Mouse (Mus musculus) intestine, postnatal 0 days (tissue): ENCODE measurements around the gene Sept6. TPM values are rescaled to one million over a fixed set of nuclear protein-coding genes. Genes with fewer than 3 reads are reported as not detected.

Experiments used
- ATAC-seq: fragments of 200-750 bp; cut with Nextera tagmentation; 2 replicates; pipeline ENCODE4 v1.8.0; 2017; ENCODE audit warnings: mild to moderate bottlenecking, moderate TSS enrichment, moderate library complexity
- H3K27ac ChIP-seq: fragments of 300-500 bp; sonication (generic); 2 replicates; pipeline ENCODE4 v1.5.1; 2014; ENCODE audit warnings: mild to moderate bottlenecking, low read depth, low read length, moderate library complexity
- H3K27me3 ChIP-seq: fragments of 300-500 bp; sonication (generic); replicated peaks from 2 replicates; pipeline ENCODE4 v1.6.1; 2014; ENCODE audit warnings: low read length, mixed read lengths; ENCODE audit not compliant: control insufficient read depth, insufficient read depth
- H3K36me3 ChIP-seq: fragments of 300-500 bp; sonication (generic); 2 replicates; pipeline ENCODE4 v1.6.1; 2014; ENCODE audit warnings: mild to moderate bottlenecking, moderate library complexity; ENCODE audit not compliant: control insufficient read depth, insufficient read depth
- H3K4me1 ChIP-seq: fragments of 300-500 bp; sonication (generic); replicated peaks from 2 replicates; pipeline ENCODE4 v1.6.1; 2014; ENCODE audit warnings: antibody characterized with exemption, low read length, mixed read lengths; ENCODE audit not compliant: control insufficient read depth, insufficient read depth
- H3K4me2 ChIP-seq: fragments of 300-500 bp; sonication (generic); replicated peaks from 2 replicates; pipeline ENCODE4 v1.6.1; 2014; ENCODE audit warnings: low read depth, mild to moderate bottlenecking, moderate library complexity
- H3K4me3 ChIP-seq: fragments of 300-500 bp; sonication (generic); 2 replicates; pipeline ENCODE4 v1.5.1; 2014; ENCODE audit warnings: low read depth, low read length
- H3K9ac ChIP-seq: fragments of 300-500 bp; sonication (generic); 2 replicates; pipeline ENCODE4 v1.6.1; 2014; ENCODE audit warnings: mild to moderate bottlenecking, low read depth, low read length
- H3K9me3 ChIP-seq: fragments of 300-500 bp; sonication (generic); 2 replicates; pipeline ENCODE4 v1.6.1; 2016; ENCODE audit warnings: mixed run types; ENCODE audit not compliant: control insufficient read depth
- CTCF ChIP-seq: sonication (generic); IDR thresholded peaks from 2 replicates; pipeline ENCODE4 v1.5.1; 2016; ENCODE audit warnings: low read depth, mild to moderate bottlenecking, control low read depth, antibody characterized with exemption, moderate library complexity
- WGBS: fragments of 180-500 bp; shearing (Covaris S2); extraction: QIAGEN DNeasy Blood & Tissue Kit; methylation state at CpG from one replicate; pipeline ENCODE4 v1.1.7; 2014; 5-methylcytosine and 5-hydroxymethylcytosine counted together
- polyA plus RNA-seq: library from polyadenylated mRNA; unstranded; fragments of >200 nt; fragmentation: Nextera tagmentation; extraction: Ambion mirVana; gene quantifications from 2 replicates; pipeline ENCODE4 v1.2.1, GENCODE M21; 2015

Gene Sept6
- polyA plus RNA-seq, 1 experiment from 2014 or later = 5.7 TPM

DNA sequence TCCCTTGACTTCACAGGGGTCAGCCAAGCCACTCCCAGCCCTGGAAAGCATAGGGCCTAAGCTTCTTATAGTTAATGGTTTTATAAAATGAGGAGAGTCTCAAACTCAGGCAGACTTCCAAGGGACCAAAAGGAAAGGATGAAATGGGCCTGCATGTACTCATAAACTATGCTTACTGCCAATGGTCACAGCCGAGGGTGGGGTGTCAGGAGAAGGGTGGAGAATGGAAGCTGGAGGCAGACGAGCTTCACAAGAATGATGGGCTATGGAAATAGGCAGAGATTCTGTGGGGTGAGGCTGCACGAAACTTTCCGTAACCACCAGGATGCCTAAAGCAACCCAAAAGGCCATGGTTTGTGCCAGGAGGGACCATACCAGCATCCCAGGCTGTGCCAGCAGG, 15.3 kb downstream of the Sept6 start:
- H3K9ac ChIP-seq = no peak overlapping the region
- H3K27me3 ChIP-seq = no peaks in the 10 kb centered on the region
- WGBS = 80% methylated on average over 4 of the region's 4 CpGs
- ATAC-seq = no peak
- no peaks in the 10 kb centered on the region for H3K4me1 ChIP-seq
- no peaks in the 10 kb centered on the region for H3K36me3 ChIP-seq
- no peaks in the 10 kb centered on the region for H3K9me3 ChIP-seq
- H3K27ac ChIP-seq = no peak overlapping the region
- TF ChIP-seq CTCF = no peak
- no peak overlapping the region for H3K4me2 ChIP-seq
- no peak overlapping the region for H3K4me3 ChIP-seq

DNA sequence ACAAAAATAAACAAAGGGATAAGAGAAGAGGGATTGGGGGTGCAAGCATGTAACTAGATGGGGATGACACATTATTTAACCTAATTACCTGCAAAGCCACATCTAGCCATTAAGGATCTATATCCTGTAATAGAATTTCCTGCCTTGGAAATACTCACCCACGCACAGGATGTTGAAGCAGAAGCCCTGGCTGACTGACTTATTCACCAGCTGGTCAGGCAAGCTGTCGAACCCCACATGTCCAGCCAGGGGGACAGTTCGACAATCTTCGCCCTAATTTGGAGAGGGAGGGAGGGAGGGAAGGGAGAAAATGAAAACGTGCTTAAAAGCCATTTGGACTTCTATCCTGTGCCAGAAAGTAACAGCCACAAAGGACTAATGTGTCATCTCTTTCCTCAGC, 16.7 kb downstream of the Sept6 start:
- Histone ChIP-seq H3K4me3 (no peak overlapping the region), H3K36me3 (no peaks in the 10 kb centered on the region), H3K27ac (no peak overlapping the region), H3K4me2 (no peak overlapping the region), H3K9me3 (no peaks in the 10 kb centered on the region), H3K4me1 (no peaks in the 10 kb centered on the region), H3K27me3 (no peaks in the 10 kb centered on the region), H3K9ac (no peak overlapping the region)
- 58% methylated on average over 5 of the region's 5 CpGs for WGBS
- no peak for TF ChIP-seq CTCF
- ATAC-seq = no peak

DNA sequence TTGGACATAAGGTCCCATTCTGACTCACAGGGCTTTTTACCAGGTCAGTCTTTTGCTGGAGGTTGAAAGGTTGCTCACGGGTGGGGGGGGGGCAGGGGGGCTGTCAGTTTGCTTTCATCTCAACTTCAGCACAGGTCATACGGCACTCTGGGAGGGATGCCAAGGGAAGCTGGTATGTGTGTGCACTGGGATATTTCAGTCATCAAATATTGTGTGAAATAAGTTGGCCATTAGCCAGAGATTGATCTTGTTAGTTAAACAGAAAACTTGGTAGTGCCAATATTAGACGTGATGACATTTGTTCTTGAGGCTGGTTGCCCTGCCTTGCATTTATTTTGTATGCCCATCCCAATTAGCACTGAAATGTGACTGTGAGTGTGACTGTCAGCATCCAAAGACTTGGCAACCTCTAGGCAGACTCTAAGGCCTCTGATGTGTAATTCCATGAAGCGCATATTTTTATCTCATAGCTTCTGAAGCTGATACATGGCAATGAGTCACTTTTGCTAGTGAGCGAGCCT, 18.6 kb downstream of the Sept6 start:
- H3K9me3 ChIP-seq = no peaks in the 10 kb centered on the region
- H3K4me1 ChIP-seq = no peaks in the 10 kb centered on the region
- TF ChIP-seq CTCF = no peak
- no peak overlapping the region for H3K4me2 ChIP-seq
- H3K27ac ChIP-seq = no peak overlapping the region
- H3K9ac ChIP-seq = no peak overlapping the region
- H3K36me3 ChIP-seq = no peaks in the 10 kb centered on the region
- H3K4me3 ChIP-seq = no peak overlapping the region
- no peaks in the 10 kb centered on the region for H3K27me3 ChIP-seq
- WGBS = 74% methylated on average over 5 of the region's 5 CpGs
- ATAC-seq = no peak

DNA sequence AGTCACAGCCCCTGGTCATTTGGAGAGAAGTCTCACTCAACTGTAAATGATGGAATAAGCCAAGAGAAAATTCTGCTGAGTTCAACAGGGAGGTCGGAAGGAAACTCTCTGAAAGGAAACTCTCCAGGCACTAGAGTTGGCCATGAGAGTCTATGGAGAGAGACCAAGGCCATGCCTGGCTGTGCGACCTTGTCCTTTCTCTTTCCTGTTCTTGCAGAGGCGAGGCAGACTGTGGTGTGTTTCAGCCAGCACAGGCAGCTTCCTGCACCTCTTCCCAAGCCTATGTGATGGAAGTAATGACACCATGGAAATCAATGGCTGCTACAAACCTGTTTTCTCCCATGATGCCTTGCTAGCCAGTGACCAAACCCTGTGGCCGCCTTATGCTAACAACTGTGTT, 20.4 kb downstream of the Sept6 start:
- H3K36me3 ChIP-seq = no peaks in the 10 kb centered on the region
- 85% methylated on average over 3 of the region's 4 CpGs for WGBS
- H3K4me2 ChIP-seq = no peak overlapping the region
- ATAC-seq = no peak
- H3K27ac ChIP-seq = no peak overlapping the region
- no peak overlapping the region for H3K9ac ChIP-seq
- no peak overlapping the region for H3K4me3 ChIP-seq
- no peaks in the 10 kb centered on the region for H3K9me3 ChIP-seq
- no peak for TF ChIP-seq CTCF
- H3K27me3 ChIP-seq = no peaks in the 10 kb centered on the region
- no peaks in the 10 kb centered on the region for H3K4me1 ChIP-seq

DNA sequence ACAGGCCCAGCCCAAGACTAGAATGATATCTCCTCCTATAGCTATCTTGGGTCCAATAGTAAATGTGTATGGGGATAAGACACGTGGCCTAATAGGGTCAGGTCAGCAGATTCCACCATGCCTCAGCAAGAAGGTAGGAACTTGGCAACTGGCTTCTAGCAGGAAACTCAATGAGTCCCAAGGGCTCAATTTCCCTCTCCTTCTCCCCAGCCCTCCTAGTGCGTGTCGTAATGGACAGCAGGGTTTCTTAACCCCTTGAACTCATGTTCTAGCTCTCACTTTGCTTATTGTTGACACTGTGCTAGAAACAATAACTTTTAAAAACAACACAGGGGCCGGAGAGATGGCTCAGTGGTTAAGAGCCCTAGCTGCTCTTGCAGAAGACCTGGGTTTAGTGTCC, 22.1 kb downstream of the Sept6 start:
- Histone ChIP-seq H3K4me2 (no peak overlapping the region), H3K36me3 (no peaks in the 10 kb centered on the region), H3K27ac (no peak overlapping the region), H3K4me3 (no peak overlapping the region), H3K27me3 (no peaks in the 10 kb centered on the region), H3K9ac (no peak overlapping the region), H3K9me3 (no peaks in the 10 kb centered on the region), H3K4me1 (no peaks in the 10 kb centered on the region)
- TF ChIP-seq CTCF = no peak
- no peak for ATAC-seq
- 64% methylated on average over 4 of the region's 4 CpGs for WGBS

DNA sequence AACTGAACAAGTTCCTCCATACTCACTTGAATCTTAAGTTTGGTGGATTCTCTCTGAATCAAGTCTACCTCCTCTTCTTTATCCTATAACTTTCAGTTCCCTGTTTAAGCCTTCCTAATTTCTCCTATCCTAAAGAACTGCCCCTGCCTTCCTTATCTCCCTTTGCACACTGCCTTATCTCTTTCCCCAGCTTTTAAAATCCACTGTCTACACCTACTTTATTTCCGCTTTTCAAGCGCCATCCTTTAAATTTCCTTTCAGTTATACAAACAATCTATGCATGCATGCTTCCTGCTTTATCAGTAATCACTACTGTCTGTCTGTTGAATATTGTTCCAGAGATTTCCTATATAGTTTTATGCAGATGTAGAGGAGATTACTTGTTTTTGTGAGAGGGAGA, 34.9 kb downstream of the Sept6 start:
- H3K4me3 ChIP-seq = no peak overlapping the region
- no peak overlapping the region for H3K9ac ChIP-seq
- H3K4me1 ChIP-seq = no peaks in the 10 kb centered on the region
- no peak for ATAC-seq
- no peak overlapping the region for H3K27ac ChIP-seq
- TF ChIP-seq CTCF = no peak
- no peaks in the 10 kb centered on the region for H3K27me3 ChIP-seq
- no peaks in the 10 kb centered on the region for H3K9me3 ChIP-seq
- H3K4me2 ChIP-seq = no peak overlapping the region
- WGBS = 72% methylated on average over 2 of the region's 2 CpGs
- no peaks in the 10 kb centered on the region for H3K36me3 ChIP-seq

DNA sequence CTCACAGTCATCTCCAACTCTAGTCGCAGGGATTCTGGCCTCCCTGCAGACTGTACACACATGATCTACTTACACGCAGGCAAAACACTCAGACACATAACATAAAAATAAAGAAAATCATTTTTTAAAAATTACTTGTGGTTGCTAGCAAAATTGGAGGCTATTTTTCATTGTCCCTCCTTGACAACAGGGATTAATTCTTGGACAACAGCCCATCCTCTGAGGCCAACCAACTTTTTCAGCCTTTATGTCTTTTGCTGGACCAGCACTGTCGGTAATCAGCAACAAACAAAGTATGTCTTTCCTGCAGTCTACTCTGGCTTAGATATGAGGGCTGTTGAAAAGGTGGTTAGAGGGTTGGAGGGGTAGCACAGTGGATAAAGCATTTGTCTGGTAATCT, 50.5 kb downstream of the Sept6 start:
- no peak for ATAC-seq

More for the DNA sequence above, 50.5 kb downstream of the Sept6 start:
- no peak for TF ChIP-seq CTCF
- H3K4me1 ChIP-seq = no peaks in the 10 kb centered on the region
- 69% methylated on average over 3 of the region's 3 CpGs for WGBS
- H3K27ac ChIP-seq = no peak overlapping the region
- no peak overlapping the region for H3K4me3 ChIP-seq
- H3K9me3 ChIP-seq = no peaks in the 10 kb centered on the region
- H3K27me3 ChIP-seq = no peaks in the 10 kb centered on the region
- no peak overlapping the region for H3K4me2 ChIP-seq
- H3K9ac ChIP-seq = no peak overlapping the region
- no peaks in the 10 kb centered on the region for H3K36me3 ChIP-seq
